Mouse (Mus musculus): ENCODE data around the gene Tbc1d22a. TPM values are rescaled to one million over a fixed set of nuclear protein-coding genes. Genes with fewer than 3 reads are reported as not detected.
"Not testable (repeated sequence)": the region's sequence is repeated elsewhere in the genome, so short reads cannot be mapped to it uniquely, and the experiment has no call there.

The Tbc1d22a gene
- polyA plus RNA-seq (2012; rRNA removed) = 43.8 and 48.1 TPM in 2 replicates

DNA sequence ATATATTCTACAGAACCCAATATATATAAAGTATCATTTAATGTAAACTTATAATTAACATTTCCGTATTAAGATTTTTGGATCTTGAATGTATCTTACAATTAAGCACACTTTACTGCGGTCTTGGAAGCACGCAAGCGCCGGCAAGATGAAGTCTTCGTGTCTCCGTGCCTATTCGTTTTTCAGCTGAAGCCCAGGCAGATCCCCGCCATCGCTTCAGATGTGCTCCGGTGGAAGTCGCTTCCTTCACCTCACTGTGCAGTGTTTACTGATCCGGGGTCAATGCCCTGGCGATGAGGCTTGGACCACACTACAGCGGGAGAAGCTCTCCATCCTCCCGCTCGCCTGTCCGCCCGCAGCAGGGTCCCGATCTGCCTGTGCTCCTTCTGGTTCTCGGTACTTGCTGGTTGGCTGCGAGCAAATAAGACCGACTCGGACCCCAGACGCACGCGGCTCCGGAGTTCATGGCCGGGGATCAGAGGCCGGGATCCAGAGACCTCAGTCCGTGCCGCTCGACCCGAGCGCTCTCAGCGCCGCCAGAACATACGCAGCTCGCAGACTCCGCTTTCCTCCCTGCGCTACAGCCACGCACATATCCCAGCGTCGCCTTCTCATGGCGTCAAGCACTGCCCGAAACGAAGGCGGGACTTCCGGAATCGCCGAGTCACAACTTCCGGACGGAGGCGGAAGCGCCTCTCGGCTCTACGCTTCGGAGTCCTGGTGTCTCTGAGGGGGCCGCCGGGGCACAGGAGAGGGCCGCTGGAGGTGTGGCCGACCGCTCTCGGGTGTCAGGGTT, at the start of gene Tbc1d22a:
Gene Tbc1d22a, plus strand, starts transcription at position 707 of the 796 bp plus-strand sequence.
- peak; percentile 62 for DNase-seq (ENCODE audit: low read depth)

DNA sequence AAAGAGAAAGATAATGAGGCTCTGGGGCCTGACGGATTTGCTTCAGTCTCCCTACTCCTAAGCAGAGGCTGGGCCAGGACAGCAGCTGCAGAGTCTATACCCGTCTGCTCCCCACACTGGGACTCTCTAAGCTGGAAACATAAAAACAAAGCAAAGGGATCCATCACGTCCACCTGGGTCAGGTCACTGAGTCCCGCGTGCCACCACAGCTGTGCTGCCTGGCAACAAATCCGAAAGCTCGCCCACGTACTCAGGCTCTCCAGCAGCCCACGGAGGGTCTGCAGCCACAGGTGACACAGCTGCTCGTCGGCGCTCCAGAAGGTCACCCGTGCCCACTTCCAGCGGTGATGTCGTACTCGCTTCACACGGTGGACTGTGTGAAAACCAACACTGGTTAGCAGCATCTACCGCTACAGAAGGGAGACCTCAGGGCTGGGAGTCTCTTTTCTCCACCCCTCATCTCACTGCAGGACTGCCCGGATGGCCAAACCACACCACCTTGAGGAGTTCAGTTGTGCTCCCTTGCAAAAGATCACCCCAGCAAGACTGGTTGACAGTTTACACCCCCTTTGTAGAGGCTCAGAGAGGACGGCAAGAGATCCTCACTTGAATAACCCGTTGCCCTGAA, 49.4 kb upstream of the Tbc1d22a start:
- DNase-seq (ENCODE audit: low read depth) = no peak

DNA sequence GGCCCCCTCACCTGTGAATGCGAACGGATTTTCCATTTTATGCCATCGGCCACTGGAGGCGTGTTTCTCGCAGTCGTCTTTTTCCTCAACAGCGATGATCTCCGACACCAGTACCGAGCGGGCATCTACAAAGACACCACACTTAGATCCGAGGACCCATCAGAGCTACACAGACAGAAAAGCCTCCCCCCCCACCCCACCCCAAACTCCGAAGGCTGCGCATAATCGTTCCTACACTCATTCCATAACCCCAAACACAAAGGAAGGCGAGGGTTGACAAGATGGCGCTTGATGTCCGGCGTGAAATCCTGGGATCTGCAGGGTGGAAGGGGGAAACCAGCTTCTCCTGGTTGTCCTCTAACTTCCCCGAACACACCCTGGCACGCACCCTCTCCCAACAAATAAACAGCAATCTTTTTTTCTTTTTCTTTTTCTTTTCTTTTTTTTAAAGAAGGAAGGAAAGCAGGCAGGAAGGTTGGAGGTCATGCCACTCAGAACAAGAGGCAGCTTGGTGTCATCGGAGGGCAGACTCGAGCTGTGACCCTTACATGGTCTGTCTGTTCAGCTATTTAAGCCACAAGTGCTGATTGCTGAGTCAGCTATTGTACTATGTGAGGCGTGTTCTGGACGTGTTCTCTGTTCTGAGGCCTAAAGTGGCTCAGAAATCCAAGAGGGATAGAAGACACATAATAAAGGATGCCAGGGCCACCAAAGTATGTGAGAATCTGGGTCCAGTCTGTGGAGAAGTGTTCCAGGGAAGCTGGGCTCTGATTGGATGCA, 48.3 kb upstream of the Tbc1d22a start:
- no peak for DNase-seq (ENCODE audit: low read depth)

DNA sequence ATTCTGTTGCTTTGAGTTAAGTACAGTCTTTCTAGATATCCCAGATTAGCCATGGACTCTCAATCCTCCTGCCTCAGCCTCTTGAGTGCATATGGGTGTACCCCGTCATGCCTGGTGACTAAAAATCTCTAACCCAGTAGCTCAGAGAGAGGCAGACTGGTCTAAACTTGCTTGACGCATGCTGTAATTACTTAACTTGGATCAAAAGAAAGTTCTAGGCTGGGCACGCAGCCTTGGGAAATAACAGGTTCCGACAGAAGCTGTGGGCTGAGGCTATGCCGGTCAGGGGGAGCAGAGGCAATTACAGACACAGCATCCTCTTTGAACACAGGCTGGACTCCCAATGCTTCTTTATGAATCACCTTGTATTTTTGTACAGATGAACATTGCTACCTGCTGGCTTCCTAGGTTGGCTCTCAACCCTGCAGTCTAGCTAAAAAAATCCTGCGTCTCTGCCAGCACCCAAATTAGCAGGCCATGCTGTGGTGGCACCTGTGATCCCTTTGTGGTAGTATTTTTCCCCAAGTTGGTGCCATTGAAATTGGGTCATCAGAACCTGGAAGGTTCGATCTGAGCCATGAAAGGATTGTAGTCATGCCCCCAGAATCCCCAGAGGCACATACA, 47.1 kb upstream of the Tbc1d22a start:
- DNase-seq (ENCODE audit: low read depth) = peak; percentile 75

DNA sequence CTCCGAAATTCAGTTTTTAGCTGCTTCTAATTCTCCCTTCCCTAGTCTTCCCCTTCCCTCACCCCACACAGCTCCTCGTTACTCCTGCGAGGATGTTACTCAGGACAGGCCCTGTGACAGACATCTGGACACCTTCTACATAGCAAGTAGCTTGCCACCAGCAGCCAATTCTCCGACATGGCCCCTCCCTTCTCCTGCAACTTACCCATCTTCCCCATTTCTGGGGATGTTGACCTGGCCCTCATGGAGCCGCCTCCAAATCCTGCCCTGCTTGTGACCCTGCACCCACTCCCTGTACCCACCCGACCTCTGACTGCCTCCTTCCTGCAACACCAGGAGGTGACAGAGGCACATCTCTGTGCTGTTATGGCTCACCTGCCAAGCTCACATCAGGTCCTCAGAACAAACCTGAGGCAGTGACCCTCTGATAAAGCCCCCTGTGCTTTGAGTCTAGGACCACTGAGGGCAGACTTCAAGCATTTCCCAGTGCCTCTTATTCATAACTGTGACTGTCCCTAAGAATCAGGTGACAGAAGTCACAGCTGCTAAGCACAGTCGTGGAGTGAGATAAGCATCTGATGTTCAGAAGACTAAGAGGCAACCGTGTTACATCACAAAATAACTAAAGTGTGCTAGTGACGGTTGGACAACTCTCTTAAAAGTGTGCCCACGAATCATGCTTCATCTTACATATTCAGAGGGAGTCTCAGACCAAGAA, 46.3 kb upstream of the Tbc1d22a start:
- DNase-seq (ENCODE audit: low read depth) = no peak

DNA sequence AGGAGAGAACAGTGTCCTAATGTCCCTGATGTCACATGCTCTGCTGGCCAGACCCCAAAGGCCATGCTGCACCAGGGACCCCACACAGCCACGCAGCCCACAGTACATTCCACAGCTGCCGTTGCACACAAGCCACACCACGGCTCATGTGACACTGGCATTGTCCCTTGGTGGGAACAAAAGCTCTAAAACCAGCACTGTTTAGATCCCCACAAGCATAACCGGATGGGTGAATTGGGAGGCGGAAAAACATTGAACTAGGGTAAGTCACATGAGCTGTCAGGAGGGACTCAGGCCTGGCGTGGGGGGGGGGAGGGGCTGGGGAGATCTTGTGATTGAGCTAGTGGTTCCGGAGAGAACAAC, 45.8 kb upstream of the Tbc1d22a start:
- no peak for DNase-seq (ENCODE audit: low read depth)

DNA sequence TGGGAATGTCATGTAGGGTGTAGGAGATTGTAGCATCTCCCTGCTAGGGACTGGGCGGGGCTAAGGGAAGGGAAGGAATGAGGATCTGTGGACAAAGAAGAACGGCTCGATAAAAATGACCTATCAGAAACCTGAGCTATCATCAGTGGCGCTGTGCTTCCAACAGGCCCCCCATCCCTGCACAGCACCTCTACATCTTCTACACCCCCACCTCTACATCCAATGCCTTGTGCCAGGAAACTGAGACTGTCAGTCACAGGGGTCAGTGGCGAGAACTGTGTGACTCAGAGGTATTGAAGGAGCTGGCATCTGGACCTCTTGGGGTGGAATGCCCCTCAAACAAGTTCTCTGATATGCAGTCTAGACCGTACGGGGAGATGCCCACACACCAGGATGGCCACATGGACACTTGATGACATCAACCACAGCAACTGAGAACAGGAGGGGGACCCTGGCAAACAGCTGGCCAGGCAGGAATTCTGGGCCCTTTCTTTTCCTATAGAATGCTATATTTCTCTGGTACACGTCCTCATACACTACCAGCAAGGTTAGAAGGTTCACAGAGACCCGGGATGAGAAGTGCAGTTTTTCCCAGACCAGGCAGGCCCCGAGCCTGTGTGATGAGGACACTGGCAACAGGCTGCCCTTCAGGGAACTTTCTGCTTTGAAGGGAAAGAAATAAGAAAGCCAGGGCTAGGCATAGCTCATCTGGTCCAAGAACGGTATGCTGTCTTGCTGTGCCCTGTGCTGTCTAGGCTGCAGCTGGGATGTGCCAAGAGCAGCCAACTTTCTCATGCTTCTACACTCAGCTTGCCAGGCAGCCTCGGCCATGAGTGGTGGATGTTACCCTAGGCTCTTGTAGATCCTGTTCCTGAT, 45.1 kb upstream of the Tbc1d22a start:
- no peak for DNase-seq (ENCODE audit: low read depth)

DNA sequence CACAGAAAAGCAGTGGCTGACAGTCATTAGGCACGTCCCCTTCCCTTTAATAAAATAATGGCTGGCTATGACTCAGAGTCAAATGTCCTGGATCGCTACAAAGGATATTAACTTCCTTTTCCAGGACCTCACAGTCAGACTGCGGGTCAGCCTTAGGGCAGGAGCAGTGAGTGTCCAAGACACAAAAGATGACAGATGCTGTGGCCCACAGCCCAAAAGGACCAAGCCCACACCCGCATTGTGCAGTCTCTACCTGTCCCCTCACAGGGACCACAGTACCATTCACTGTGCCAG, 44.5 kb upstream of the Tbc1d22a start:
- no peak for DNase-seq (ENCODE audit: low read depth)

DNA sequence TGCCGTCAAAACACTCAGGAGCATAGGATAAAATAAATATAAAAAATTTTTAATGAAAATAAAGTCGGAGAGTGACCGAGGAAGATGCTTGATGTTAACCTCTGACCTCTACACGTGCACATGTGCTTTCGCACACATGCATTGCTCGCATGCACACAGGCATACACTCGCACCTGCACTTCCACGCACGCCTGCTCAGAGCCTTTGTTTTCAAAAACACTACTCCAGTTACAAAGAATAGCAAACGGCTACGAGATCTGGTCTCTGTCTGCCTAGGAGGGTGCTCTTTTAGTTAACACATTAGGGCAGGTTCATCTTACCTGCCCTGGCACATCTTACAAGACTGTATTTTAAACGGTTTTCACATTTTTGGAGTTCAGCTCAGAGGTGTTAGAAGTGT, 42.9 kb upstream of the Tbc1d22a start:
- no peak for DNase-seq (ENCODE audit: low read depth)

DNA sequence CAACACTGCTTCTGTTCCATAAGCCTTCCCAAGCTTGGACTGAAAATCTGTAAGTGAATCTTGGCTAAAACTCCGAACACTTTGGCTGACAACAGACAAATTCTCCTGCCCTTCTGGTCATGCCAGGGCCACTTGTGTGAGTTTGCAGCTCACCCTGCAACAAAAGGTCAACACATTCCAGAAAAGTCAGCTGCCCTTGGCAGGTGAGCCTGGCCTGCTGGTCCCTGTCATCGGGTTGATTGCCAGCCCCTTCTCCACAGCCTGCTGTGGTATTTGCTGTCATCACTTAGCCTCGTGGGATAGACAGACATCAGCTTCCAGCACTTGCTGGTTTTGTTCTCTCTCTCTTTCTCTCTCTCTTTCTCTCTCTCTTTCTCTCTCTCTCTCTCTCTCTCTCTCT, 42.1 kb upstream of the Tbc1d22a start:
- no peak for DNase-seq (ENCODE audit: low read depth)

DNA sequence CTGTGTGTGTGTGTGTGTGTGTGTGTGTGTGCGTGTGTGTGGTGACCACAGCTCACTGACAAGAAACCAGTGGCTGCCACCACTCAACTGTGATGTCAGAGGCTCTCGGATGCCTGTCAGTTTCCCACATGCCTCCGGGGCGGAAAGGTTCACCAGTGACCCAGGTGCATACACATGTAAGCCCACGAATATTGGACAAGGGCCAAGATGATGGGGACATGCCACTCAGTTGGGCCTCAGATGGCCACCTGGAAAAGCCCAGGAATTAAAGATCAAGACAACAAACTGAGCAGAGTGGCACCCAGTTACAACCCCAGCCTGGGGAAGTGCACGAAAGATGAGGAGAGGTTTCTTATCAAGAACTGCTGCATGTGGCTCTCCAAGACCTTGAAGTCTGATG, 41.7 kb upstream of the Tbc1d22a start:
- DNase-seq (ENCODE audit: low read depth) = no peak

DNA sequence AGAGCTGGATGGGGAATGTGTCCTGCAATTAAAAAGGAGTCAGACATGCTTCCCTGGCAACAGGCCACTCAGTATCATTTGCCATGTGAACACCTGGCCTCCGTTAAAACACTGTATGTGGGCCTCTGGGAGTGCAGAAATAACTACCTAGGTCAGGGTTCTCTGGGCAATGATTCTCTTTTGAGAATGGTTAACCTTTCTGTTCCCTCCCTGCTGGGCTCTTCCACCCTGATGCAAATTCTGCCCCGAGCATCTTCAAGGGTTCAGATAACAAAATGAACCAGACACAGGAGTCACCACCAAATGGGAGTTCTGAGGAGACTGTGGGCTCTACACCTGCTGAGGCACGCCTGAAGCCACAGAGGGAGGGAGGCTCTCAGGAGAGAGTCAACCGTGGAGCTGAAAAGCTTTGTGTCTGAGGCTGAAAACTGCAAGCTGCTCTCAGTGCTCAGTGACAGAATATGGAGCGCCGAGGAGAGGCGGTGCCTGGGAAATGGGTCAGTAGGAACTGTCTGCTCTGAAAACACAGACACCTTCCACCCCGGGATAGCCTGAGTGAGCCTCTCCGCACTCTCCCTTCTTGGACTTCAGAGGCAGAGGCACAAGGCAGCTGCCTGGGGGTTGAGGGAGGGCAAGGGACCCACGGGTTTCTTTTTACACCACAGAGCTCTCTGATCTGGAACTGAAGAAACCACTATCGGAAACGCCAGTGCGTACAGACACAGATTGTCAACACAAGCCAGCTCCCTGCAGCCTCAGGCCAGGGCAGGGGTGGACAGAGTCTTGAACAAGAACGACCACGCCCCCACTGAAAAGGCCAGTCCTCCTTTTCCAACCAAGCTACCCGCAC, 40.9 kb upstream of the Tbc1d22a start:
- DNase-seq (ENCODE audit: low read depth) = no peak

DNA sequence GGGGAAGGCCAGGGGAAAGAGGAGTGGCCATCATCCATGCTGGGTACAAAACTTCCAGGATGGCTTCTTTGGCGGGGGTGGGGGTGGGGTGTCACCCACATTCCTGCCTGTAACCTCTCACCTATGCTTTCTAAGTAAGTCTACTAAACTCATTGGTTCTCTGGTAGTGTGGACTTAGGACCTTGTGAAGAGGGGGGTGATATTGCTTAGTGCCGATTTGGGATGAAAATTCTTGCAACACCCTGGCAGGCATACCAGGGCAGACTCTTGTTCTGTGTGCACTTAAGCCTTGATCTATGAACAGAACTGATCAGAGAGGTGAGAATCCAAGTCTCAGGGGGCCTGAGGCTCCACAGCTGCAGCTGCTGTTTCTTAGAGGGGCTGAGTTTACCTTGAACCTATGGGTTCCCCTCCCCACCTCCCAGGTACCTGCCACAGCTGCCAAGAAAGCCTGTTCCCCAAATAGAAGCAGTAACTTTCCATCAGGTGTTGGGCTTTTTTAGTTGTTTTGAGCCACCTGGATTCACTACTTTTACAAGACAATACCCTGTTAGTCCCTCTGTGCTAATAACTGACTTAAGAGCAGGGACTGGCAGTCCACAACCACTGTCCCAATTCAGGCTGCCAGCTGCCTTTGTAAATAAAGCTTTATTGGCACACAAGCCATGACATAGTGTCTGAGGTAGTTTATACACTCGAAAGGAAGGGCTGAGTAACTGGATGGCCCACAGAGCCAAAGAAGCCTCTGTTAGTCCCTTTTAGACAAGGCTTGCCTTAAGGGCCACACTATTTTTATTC, 38.8 kb upstream of the Tbc1d22a start:
- DNase-seq (ENCODE audit: low read depth) = no peak

DNA sequence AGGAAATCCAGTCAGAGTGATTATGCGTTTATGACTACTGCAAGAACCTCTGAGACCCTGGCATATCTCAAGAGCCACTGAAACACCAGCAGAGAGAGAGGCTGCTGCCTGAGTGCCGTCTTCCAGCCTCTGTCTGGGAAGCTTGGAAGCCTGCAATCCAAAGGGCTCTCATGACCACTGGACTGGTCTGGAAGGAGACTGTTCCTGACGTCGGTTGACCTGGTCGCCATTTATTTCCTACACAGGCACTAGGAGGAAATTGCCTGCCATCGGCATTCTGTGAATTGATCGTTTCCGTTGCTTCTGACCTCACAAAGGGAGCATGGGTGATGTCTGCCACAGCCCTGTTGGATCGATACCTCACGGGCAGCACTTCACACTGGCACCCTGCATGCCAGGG, 38.1 kb upstream of the Tbc1d22a start:
- no peak for DNase-seq (ENCODE audit: low read depth)

DNA sequence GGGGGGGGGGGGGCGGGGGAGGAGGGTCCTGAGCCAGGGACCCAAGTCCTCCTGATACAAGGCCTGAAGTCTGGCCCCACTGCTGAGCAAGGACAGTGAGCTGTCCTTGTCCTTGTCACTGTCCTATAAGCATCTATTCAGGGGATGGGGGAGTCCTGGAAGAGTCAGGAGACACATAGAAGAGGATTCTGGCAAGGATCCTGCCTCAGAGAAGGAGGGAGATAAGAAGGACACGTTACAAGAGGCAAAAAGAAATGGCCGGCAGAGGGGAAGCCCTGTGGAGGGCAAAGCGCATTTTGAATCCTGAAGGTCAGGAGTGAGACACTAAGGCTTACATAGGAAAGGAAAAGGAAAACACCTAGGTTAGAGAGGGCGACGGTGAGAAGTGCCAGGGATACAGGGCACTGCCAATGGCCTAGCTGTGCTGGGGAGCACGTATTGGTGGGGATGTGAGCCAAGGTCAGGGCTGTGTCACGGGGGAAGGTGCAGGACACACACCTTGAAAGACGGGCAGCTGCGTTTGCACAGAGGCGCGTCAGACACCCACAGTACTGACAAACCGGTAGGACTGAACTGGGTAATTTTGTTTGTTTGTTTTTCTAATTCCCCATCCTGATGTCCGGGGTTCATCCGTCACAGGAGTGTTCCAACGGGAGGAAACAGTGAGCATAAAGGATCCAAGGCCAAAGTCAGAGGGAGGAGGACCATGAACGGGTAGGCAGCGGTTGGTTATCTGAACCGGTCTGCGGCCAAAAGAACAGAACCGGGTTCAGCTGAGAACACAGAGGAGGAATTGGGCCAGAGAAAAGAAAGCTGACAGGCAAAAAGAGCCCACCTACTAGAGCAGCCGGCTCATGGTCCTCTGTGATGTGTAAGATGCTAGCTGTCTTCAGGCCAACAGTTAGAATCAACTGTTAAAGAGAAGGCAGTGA, 37.2 kb upstream of the Tbc1d22a start:
- no peak for DNase-seq (ENCODE audit: low read depth)

DNA sequence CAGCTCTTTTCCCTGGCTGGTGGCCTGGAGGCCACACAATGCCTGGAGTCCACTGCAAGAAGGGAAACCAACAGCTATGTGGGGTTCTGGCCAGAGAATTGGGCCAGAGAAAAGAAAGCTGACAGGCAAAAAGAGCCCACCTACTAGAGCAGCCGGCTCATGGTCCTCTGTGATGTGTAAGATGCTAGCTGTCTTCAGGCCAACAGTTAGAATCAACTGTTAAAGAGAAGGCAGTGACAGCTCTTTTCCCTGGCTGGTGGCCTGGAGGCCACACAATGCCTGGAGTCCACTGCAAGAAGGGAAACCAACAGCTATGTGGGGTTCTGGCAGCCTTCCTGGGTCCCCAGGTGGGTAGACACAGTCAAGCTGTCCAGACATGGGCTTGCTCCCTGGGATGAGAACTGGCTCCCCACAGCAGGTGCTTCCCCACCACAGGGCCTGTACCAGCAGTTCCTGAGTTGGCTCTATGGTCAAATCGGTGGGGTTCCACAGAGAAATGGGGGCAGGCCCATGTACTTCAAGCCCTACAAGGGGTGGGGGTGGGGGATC, 36.5 kb upstream of the Tbc1d22a start:
- DNase-seq (ENCODE audit: low read depth) = not testable (repeated sequence)

DNA sequence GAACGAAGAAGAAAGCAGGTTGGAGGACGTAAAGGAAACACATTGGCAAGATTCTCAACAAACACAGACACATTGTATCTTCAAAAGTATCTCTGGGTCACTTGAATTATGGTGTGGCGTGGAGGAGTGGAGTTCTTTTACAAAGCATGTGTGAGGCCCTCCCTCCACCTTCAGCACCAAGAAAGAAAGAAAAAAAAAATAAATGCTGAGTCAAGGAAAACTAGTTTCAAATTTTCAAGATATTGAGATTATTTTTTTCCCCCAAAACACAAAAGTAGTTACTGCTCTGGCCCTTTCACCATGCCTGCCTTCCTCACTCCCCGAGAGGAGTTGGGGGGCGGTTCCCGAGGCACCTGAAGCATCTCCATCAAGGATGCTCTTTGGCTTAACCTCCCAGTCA, 35.7 kb upstream of the Tbc1d22a start:
- DNase-seq (ENCODE audit: low read depth) = no peak

DNA sequence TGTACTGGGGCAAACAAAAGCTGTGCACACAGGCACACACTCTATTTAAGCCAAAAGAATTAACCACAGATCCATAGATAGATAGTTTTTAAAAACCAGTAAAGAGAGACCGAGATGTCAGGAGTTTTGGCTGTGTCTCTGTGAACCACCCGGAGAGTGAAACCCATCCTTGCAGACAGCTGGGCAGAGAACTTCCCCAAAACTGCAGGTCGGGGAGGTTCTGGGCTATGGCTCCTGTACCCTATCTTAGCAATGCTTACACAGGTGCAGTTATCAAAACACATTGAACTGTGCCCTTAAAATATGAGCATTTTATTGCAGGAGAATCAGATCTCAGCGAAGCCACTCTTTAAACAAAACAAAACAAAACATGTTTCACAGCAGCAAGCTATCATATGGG, 33.8 kb upstream of the Tbc1d22a start:
- DNase-seq (ENCODE audit: low read depth) = no peak
